Mouse (Mus musculus) kidney, adult 2 months (tissue): ENCODE results near the gene Heatr4. TPM values are rescaled to one million over a fixed set of nuclear protein-coding genes. Genes with fewer than 3 reads are reported as not detected.
"Not testable (repeated sequence)": the region's sequence is repeated elsewhere in the genome, so short reads cannot be mapped to it uniquely, and the experiment has no call there.

Source experiments
- DNase-seq: peaks from one replicate; pipeline ENCODE4 v3.0.0; 2021
- H3K27ac ChIP-seq: fragments of 200-500 bp; 2 replicates; pipeline ENCODE4 v1.5.1; 2012; ENCODE audit warnings: low read depth, low read length, control low read depth, inconsistent platforms; ENCODE audit not compliant: insufficient read depth
- H3K27me3 ChIP-seq: fragments of 200-500 bp; replicated peaks from 2 replicates; pipeline ENCODE4 v1.6.1; 2012; ENCODE audit warnings: mild to moderate bottlenecking, moderate library complexity, low read length, inconsistent platforms; ENCODE audit not compliant: control insufficient read depth, insufficient read depth
- H3K36me3 ChIP-seq: fragments of 200-500 bp; 2 replicates; pipeline ENCODE4 v1.6.1; 2012; ENCODE audit warnings: mild to moderate bottlenecking, moderate library complexity, low read length, inconsistent platforms; ENCODE audit not compliant: control insufficient read depth, insufficient read depth
- H3K4me1 ChIP-seq: fragments of 200-500 bp; 2 replicates; pipeline ENCODE4 v1.6.1; 2011; ENCODE audit warnings: low read length; ENCODE audit not compliant: control insufficient read depth, insufficient read depth
- H3K4me3 ChIP-seq: fragments of 200-500 bp; 2 replicates; pipeline ENCODE4 v1.5.1; 2011; ENCODE audit warnings: mild to moderate bottlenecking, low read depth, low read length, control low read depth; ENCODE audit not compliant: insufficient read depth
- CTCF ChIP-seq: fragments of 200-500 bp; conservative IDR thresholded peaks from 2 replicates; pipeline ENCODE4 v1.5.1; 2011; ENCODE audit warnings: low read depth, mild to moderate bottlenecking, control low read depth, low read length, moderate library complexity, mixed read lengths; ENCODE audit not compliant: insufficient read depth, insufficient read length
- POLR2A ChIP-seq: fragments of 200-500 bp; IDR thresholded peaks from one replicate; pipeline ENCODE4 v1.6.1; 2011; ENCODE audit warnings: low read depth, low read length, control low read depth
- WGBS: fragments of 180-500 bp; shearing (Covaris S2); methylation state at CpG from one replicate; pipeline ENCODE4 v1.1.7; 2018; 5-methylcytosine and 5-hydroxymethylcytosine counted together
- polyA plus RNA-seq: library from polyadenylated mRNA; depleted of rRNA; stranded (reverse); fragments of >200 nt; gene quantifications from 2 replicates; pipeline ENCODE4 v1.2.3, GENCODE M21; 2012

The Heatr4 gene
- polyA plus RNA-seq, 1 experiment, result not detected

GRCm38 (mm10) chr12:83949043-83949442 is 35.6 kb downstream of the Heatr4 start:
- TF ChIP-seq CTCF (no peak), POLR2A (no peak)
- Histone ChIP-seq H3K4me1 (peaks cover 9% of the 10 kb centered on the region; the same call in 1 of the 2 replicates), H3K4me3 (no peak overlapping the region), H3K27ac (no peak overlapping the region), H3K36me3 (no peaks in the 10 kb centered on the region), H3K27me3 (no peaks in the 10 kb centered on the region)
- WGBS, result 84% methylated on average over 4 of the region's 4 CpGs
- DNase-seq, result no peak

- H3K4me1 ChIP-seq, result peaks cover 9% of the 10 kb centered on the region; the same call in 1 of the 2 replicates
- H3K27ac ChIP-seq, result peak overlapping the region; percentile 89; the same call in 1 of the 2 replicates
Measured at GRCm38 (mm10) chr12:83947260-83947811, 37.3 kb downstream of the Heatr4 start.

GRCm38 (mm10) chr12:83941938-83942337 is 42.7 kb downstream of the Heatr4 start:
- WGBS, result 94% methylated on average over 3 of the region's 3 CpGs
- H3K27me3 ChIP-seq, result no peaks in the 10 kb centered on the region
- no peaks in the 10 kb centered on the region for H3K36me3 ChIP-seq
- no peak for DNase-seq
- no peak for TF ChIP-seq CTCF
- TF ChIP-seq POLR2A, result no peak
- no peak overlapping the region for H3K27ac ChIP-seq
- H3K4me3 ChIP-seq, result no peak overlapping the region
- H3K4me1 ChIP-seq, result no peaks in the 10 kb centered on the region

More at GRCm38 (mm10) chr12:83947260-83947811, 37.3 kb downstream of the Heatr4 start:
- H3K27me3 ChIP-seq, result no peaks in the 10 kb centered on the region
- peak; percentile 72 for DNase-seq
- TF ChIP-seq POLR2A, result no peak
- TF ChIP-seq CTCF, result no peak
- no peaks in the 10 kb centered on the region for H3K36me3 ChIP-seq
- WGBS, result 74% methylated on average over 8 of the region's 8 CpGs
- no peak overlapping the region for H3K4me3 ChIP-seq

GRCm38 (mm10) chr12:83940031-83940430 is 44.6 kb downstream of the Heatr4 start:
- no peaks in the 10 kb centered on the region for H3K36me3 ChIP-seq
- no peak for TF ChIP-seq POLR2A
- no peak for TF ChIP-seq CTCF
- DNase-seq, result peak; percentile 51
- 55% methylated on average over 4 of the region's 4 CpGs for WGBS
- no peaks in the 10 kb centered on the region for H3K4me1 ChIP-seq
- no peak overlapping the region for H3K4me3 ChIP-seq
- H3K27ac ChIP-seq, result no peak overlapping the region
- no peaks in the 10 kb centered on the region for H3K27me3 ChIP-seq

GRCm38 (mm10) chr12:83939332-83939731 is 45.3 kb downstream of the Heatr4 start:
- Histone ChIP-seq H3K27ac (no peak overlapping the region), H3K27me3 (no peaks in the 10 kb centered on the region), H3K36me3 (no peaks in the 10 kb centered on the region), H3K4me3 (no peak overlapping the region), H3K4me1 (no peaks in the 10 kb centered on the region)
- DNase-seq, result no peak
- whole genome bisulfite sequencing, result 81% methylated on average over 2 of the region's 2 CpGs
- TF ChIP-seq POLR2A, result no peak
- TF ChIP-seq CTCF, result no peak

- not testable (repeated sequence) for H3K4me1 ChIP-seq, DNase-seq, H3K27me3 ChIP-seq, H3K4me3 ChIP-seq, H3K36me3 ChIP-seq, H3K27ac ChIP-seq
- 22% methylated on average over 1 of the region's 1 CpGs for WGBS
Measured at GRCm38 (mm10) chr12:83938592-83938991, 46.1 kb downstream of the Heatr4 start.

- no peaks in the 10 kb centered on the region for H3K36me3 ChIP-seq
- TF ChIP-seq CTCF (no peak), POLR2A (no peak)
- no peak overlapping the region for H3K4me3 ChIP-seq
- WGBS, result 64% methylated on average over 10 of the region's 10 CpGs
- H3K27me3 ChIP-seq, result no peaks in the 10 kb centered on the region
- no peaks in the 10 kb centered on the region for H3K4me1 ChIP-seq
- H3K27ac ChIP-seq, result no peak overlapping the region
- no peak for DNase-seq
Measured at GRCm38 (mm10) chr12:83937600-83937999, 47.1 kb downstream of the Heatr4 start.

GRCm38 (mm10) chr12:83929186-83929804 is 55.4 kb downstream of the Heatr4 start:
- H3K4me3 ChIP-seq, result no peak overlapping the region
- H3K27me3 ChIP-seq, result no peaks in the 10 kb centered on the region
- peak; percentile 49 for DNase-seq
- peaks cover 14% of the 10 kb centered on the region for H3K4me1 ChIP-seq
- 47% methylated on average over 2 of the region's 2 CpGs for WGBS
- peak overlapping the region; percentile 83; the same call in 1 of the 2 replicates for H3K27ac ChIP-seq
- no peak for TF ChIP-seq CTCF
- TF ChIP-seq POLR2A, result no peak
- H3K36me3 ChIP-seq, result no peaks in the 10 kb centered on the region
